In genomic region chr4:117152714-117153113, GRCm38 (mm10) we compare ENCODE assay signal across 13 mouse cellular contexts. TPM values are rescaled to one million over a fixed set of nuclear protein-coding genes. Genes with fewer than 3 reads are reported as not detected.
A peak's percentile ranks its signal among the peaks of the same experiment; 100 is the strongest.
DNase-seq lines count a peak whose midpoint lies in the region; ATAC-seq and TF ChIP-seq lines count a peak whose summit lies in the region.
"Had no signal": no experiment of that assay in that cellular context is flagged by ENCODE, and none has a peak within 500 bp of the region (broad histone marks: within the 10 kb centered on the region; RNA-seq: fewer than 3 reads in every experiment).

No protein-coding gene starts in this region.

- H3K36me3 ChIP-seq in kidney, embryonic 14.5 days (ENCODE audit: control insufficient read depth, insufficient read depth, low read length), result peaks cover 55% of the 10 kb centered on the region
- H3K36me3 ChIP-seq in MEL (ENCODE audit: control insufficient read depth in 1 of 2, insufficient read depth in 2 of 2, low read length in 2 of 2), result peaks cover 16 to 19% of the 10 kb centered on the region in 2 experiments
- H3K36me3 ChIP-seq in intestine, embryonic 14.5 days (ENCODE audit: control insufficient read depth, insufficient read depth, low read length), result peaks cover 59% of the 10 kb centered on the region
- H3K36me3 ChIP-seq in stomach, embryonic 15.5 days, result peaks cover 34% of the 10 kb centered on the region

- TF ChIP-seq POLR2A in MEL (IDR thresholded peaks at IDR 0.05; ENCODE audit: control insufficient read depth in 1 of 2, insufficient read depth in 1 of 2, low read depth in 1 of 2, low read length in 2 of 2, poor library complexity in 1 of 2), result no peak; a peak in 1 of 4 replicates

- peaks cover 38% of the 10 kb centered on the region for H3K79me2 ChIP-seq in MEL (ENCODE audit: control insufficient read depth, insufficient read depth, low read length, poor library complexity)

- WGBS in kidney, embryonic 14.5 days, result 86% methylated on average over 5 of the region's 5 CpGs
- 66% methylated on average over 5 of the region's 5 CpGs for WGBS in intestine, embryonic 14.5 days
- 58% methylated on average over 5 of the region's 5 CpGs for WGBS in stomach, embryonic 15.5 days

- H3K27me3 ChIP-seq in kidney, embryonic 14.5 days (ENCODE audit: control insufficient read depth, insufficient read depth, low read length), result no peaks in the 10 kb centered on the region
- no peaks in the 10 kb centered on the region for H3K27me3 ChIP-seq in MEL (ENCODE audit: control insufficient read depth in 1 of 2, insufficient read depth in 2 of 2, low read length in 2 of 2)
- no peaks in the 10 kb centered on the region for H3K27me3 ChIP-seq in intestine, embryonic 14.5 days (replicated peaks; ENCODE audit: control insufficient read depth, insufficient read depth, low read length)
- no peaks in the 10 kb centered on the region for H3K27me3 ChIP-seq in stomach, embryonic 15.5 days (replicated peaks)
- H3K27me3 ChIP-seq: limb, embryonic 12.5 days had no signal

- no peak for TF ChIP-seq RAD21 in MEL (IDR thresholded peaks at IDR 0.05; ENCODE audit: low read depth, low read length)

- H3K27ac ChIP-seq in kidney, embryonic 14.5 days (ENCODE audit: low read depth, low read length), result 0 out of 2 replicates have a peak overlapping the region, but pooled peaks have one; percentile 24
- peak overlapping the region; percentile 46 for H3K27ac ChIP-seq in MEL (ENCODE audit: control insufficient read depth, low read depth, low read length)
- H3K27ac ChIP-seq in intestine, embryonic 14.5 days (ENCODE audit: low read depth), result no peak overlapping the region
- no peak overlapping the region for H3K27ac ChIP-seq in stomach, embryonic 15.5 days
- H3K27ac ChIP-seq: limb, embryonic 12.5 days had no signal

- H3K9ac ChIP-seq in kidney, embryonic 14.5 days (ENCODE audit: low read depth, low read length), result no peak overlapping the region
- peak overlapping the region; percentile 99 for H3K9ac ChIP-seq in MEL (ENCODE audit: control insufficient read depth, low read depth, low read length, poor library complexity, severe bottlenecking)
- H3K9ac ChIP-seq in intestine, embryonic 14.5 days (ENCODE audit: low read length), result 0 out of 2 replicates have a peak overlapping the region, but pooled peaks have one; percentile 3
- no peak overlapping the region for H3K9ac ChIP-seq in stomach, embryonic 15.5 days
- H3K9ac ChIP-seq: limb, embryonic 12.5 days had no signal

- no peaks in the 10 kb centered on the region for H3K9me3 ChIP-seq in kidney, embryonic 14.5 days (ENCODE audit: control insufficient read depth, low read length)
- H3K9me3 ChIP-seq in MEL (replicated peaks; ENCODE audit: insufficient read depth, low read length), result no peaks in the 10 kb centered on the region
- no peaks in the 10 kb centered on the region for H3K9me3 ChIP-seq in intestine, embryonic 14.5 days (ENCODE audit: control insufficient read depth, low read length)
- no peaks in the 10 kb centered on the region for H3K9me3 ChIP-seq in stomach, embryonic 15.5 days
- H3K9me3 ChIP-seq: limb, embryonic 12.5 days had no signal

- peaks cover 18% of the 10 kb centered on the region; the same call in 1 of the 2 replicates for H3K4me1 ChIP-seq in kidney, embryonic 14.5 days (ENCODE audit: control insufficient read depth, insufficient read depth, low read length)
- H3K4me1 ChIP-seq in MEL (ENCODE audit: control insufficient read depth in 1 of 2, insufficient read depth in 2 of 2, low read length in 2 of 2), result peaks cover 0 to 18% of the 10 kb centered on the region in 2 experiments; a peak in 2 of 4 replicates
- H3K4me1 ChIP-seq in intestine, embryonic 14.5 days (replicated peaks; ENCODE audit: control insufficient read depth, insufficient read depth, low read length), result peaks cover 5% of the 10 kb centered on the region; the same call in 1 of the 2 replicates
- H3K4me1 ChIP-seq in stomach, embryonic 15.5 days, result peaks cover 22% of the 10 kb centered on the region; the same call in 1 of the 2 replicates

- H3K4me2 ChIP-seq in kidney, embryonic 14.5 days (replicated peaks; ENCODE audit: low read depth, low read length), result no peak overlapping the region; the same call in 1 of the 2 replicates
- H3K4me2 ChIP-seq in intestine, embryonic 14.5 days (ENCODE audit: low read length), result peak overlapping the region; percentile 56; the same call in 1 of the 2 replicates
- peak overlapping the region; percentile 64; the same call in 1 of the 2 replicates for H3K4me2 ChIP-seq in stomach, embryonic 15.5 days
- H3K4me2 ChIP-seq: limb, embryonic 12.5 days had no signal

- DNase-seq in kidney, postnatal 10 days, result no peak
- DNase-seq in MEL (ENCODE audit: low read depth, low spot score), result peak; percentile 48
- DNase-seq in intestine, embryonic 14.5 days (ENCODE audit: low spot score), result no peak
- no peak for DNase-seq in adrenal gland, postnatal 10 days
- DNase-seq in adrenal gland, adult (ENCODE audit: inconsistent age in 2 of 2, low spot score in 1 of 2), result no peak
- DNase-seq: adrenal gland, postnatal 14 days; cerebellum, adult 11 months; heart, adult 11 months had no signal

- TF ChIP-seq EP300 in MEL (IDR thresholded peaks at IDR 0.05; ENCODE audit: low read depth in 1 of 2, low read length in 2 of 2), result no peak

- no peak overlapping the region for H3K4me3 ChIP-seq in kidney, embryonic 14.5 days (ENCODE audit: low read length)
- H3K4me3 ChIP-seq in MEL (ENCODE audit: control insufficient read depth in 1 of 2, insufficient read depth in 1 of 2, low read depth in 2 of 2, low read length in 2 of 2), result peak overlapping the region; percentile 63 to 97
- H3K4me3 ChIP-seq in intestine, embryonic 14.5 days (ENCODE audit: low read depth, low read length), result no peak overlapping the region
- H3K4me3 ChIP-seq in stomach, embryonic 15.5 days (replicated peaks), result no peak overlapping the region
- H3K4me3 ChIP-seq: limb, embryonic 12.5 days had no signal

- TF ChIP-seq CTCF in MEL (IDR thresholded peaks at IDR 0.05 in 2 of 3, conservative IDR thresholded peaks at IDR 0.05 in 1 of 3; ENCODE audit: control insufficient read depth in 1 of 3, insufficient read depth in 1 of 3, low read depth in 2 of 3, low read length in 3 of 3, poor library complexity in 1 of 3, severe bottlenecking in 1 of 3), result no peak

- no peak for ATAC-seq in kidney, embryonic 14.5 days (ENCODE audit: low FRiP score, low TSS enrichment)
- no peak for ATAC-seq in intestine, embryonic 14.5 days (replicated peaks; ENCODE audit: low FRiP score, low TSS enrichment, low read depth)
- ATAC-seq in stomach, embryonic 15.5 days (ENCODE audit: insufficient read depth, low FRiP score, low read depth), result no peak
- ATAC-seq: inflammation-experienced regulatory T-cells, adult 6 months had no signal

TF ChIP-seq in MEL, 35 proteins besides CTCF, POLR2A, EP300 and RAD21 (continues in another document):
- TF ChIP-seq POLR2AphosphoS2 (IDR thresholded peaks at IDR 0.05; ENCODE audit: low read length) (peak; percentile 55; the same call in 1 of the 2 replicates), E2F4 (IDR thresholded peaks at IDR 0.05; ENCODE audit: borderline replicate concordance, low read depth, low read length) (no peak)

RNA-seq across cellular contexts. Expression of gene Rps8, which starts 3.3 kb away (rescaled TPM):
- 1,419 and 1,934 TPM in 2 replicates for polyA plus RNA-seq in kidney, embryonic 14.5 days (2014; fragmentation: Nextera tagmentation; extraction: Ambion mirVana)
- total RNA-seq in MEL (2012; rRNA removed), result 4,560 and 5,186 TPM in 2 replicates
- polyA plus RNA-seq in MEL (2012; ENCODE audit: insufficient read depth in 1 of 2, insufficient read length in 2 of 2, low read depth in 1 of 2, low replicate concordance in 2 of 2, missing spikeins in 1 of 2), result 1,000 to 10,000 TPM; 1,132 to 1,156 TPM
- polyA plus RNA-seq in intestine, embryonic 14.5 days (2014; fragmentation: Nextera tagmentation; extraction: Ambion mirVana), result 1,373 and 1,522 TPM in 2 replicates
- polyA plus RNA-seq in stomach, embryonic 15.5 days (2015; fragmentation: Nextera tagmentation; extraction: Ambion mirVana), result 968 and 983 TPM in 2 replicates
- 1,000 to 10,000 TPM; 1,173 to 1,206 TPM for total RNA-seq in adrenal gland, postnatal 10 days (2021)

RNA-seq across cellular contexts. Expression of gene Plk3, which starts 19.0 kb away (rescaled TPM):
- polyA plus RNA-seq in kidney, embryonic 14.5 days (2014; fragmentation: Nextera tagmentation; extraction: Ambion mirVana), result 2.4 and 2.9 TPM in 2 replicates
- total RNA-seq in MEL (2012; rRNA removed), result 4.1 and 5.3 TPM in 2 replicates
- 10 to 100 TPM in 1 of 2 experiments, not detected in 1; 13.8 TPM for polyA plus RNA-seq in MEL (2012; ENCODE audit: insufficient read depth in 1 of 2, insufficient read length in 2 of 2, low read depth in 1 of 2, low replicate concordance in 2 of 2, missing spikeins in 1 of 2)
- 3.1 and 3.7 TPM in 2 replicates for polyA plus RNA-seq in intestine, embryonic 14.5 days (2014; fragmentation: Nextera tagmentation; extraction: Ambion mirVana)
- polyA plus RNA-seq in stomach, embryonic 15.5 days (2015; fragmentation: Nextera tagmentation; extraction: Ambion mirVana), result 3.8 and 4.7 TPM in 2 replicates
- total RNA-seq in adrenal gland, postnatal 10 days (2021), result 10 to 100 TPM in 1 of 2 experiments, 1 to 10 TPM in 1; 4.2 to 13.5 TPM

RNA-seq across cellular contexts. Expression of gene Tctex1d4, which starts 26.1 kb away (rescaled TPM):
- polyA plus RNA-seq in kidney, embryonic 14.5 days (2014; fragmentation: Nextera tagmentation; extraction: Ambion mirVana), result not detected in 2 replicates
- 0.31 and 0.62 TPM in 2 replicates for total RNA-seq in MEL (2012; rRNA removed)
- polyA plus RNA-seq in MEL (2012; ENCODE audit: insufficient read depth in 1 of 2, insufficient read length in 2 of 2, low read depth in 1 of 2, low replicate concordance in 2 of 2, missing spikeins in 1 of 2), result 1 to 10 TPM in 1 of 2 experiments, not detected in 1; 1.3 TPM
- polyA plus RNA-seq in intestine, embryonic 14.5 days (2014; fragmentation: Nextera tagmentation; extraction: Ambion mirVana), result not detected in 2 replicates
- polyA plus RNA-seq in stomach, embryonic 15.5 days (2015; fragmentation: Nextera tagmentation; extraction: Ambion mirVana), result 0.24 TPM in 1 of 2 replicates, not detected in the other
- not detected for total RNA-seq in adrenal gland, postnatal 10 days (2021)
- total RNA-seq: adrenal gland, postnatal 14 days; megakaryocyte progenitor cell, adult 5-6 weeks had no signal
- polyA plus RNA-seq: limb, embryonic 12.5 days had no signal

RNA-seq across cellular contexts. Expression of gene Btbd19, which starts 27.2 kb away (rescaled TPM):
- 6.2 TPM in 2 replicates for polyA plus RNA-seq in kidney, embryonic 14.5 days (2014; fragmentation: Nextera tagmentation; extraction: Ambion mirVana)
- 12.1 and 13.6 TPM in 2 replicates for total RNA-seq in MEL (2012; rRNA removed)
- polyA plus RNA-seq in MEL (2012; ENCODE audit: insufficient read depth in 1 of 2, insufficient read length in 2 of 2, low read depth in 1 of 2, low replicate concordance in 2 of 2, missing spikeins in 1 of 2), result 10 to 100 TPM in 1 of 2 experiments, not detected in 1; 22.6 TPM
- polyA plus RNA-seq in intestine, embryonic 14.5 days (2014; fragmentation: Nextera tagmentation; extraction: Ambion mirVana), result 6.6 and 7.2 TPM in 2 replicates
- polyA plus RNA-seq in stomach, embryonic 15.5 days (2015; fragmentation: Nextera tagmentation; extraction: Ambion mirVana), result 6.7 and 7.6 TPM in 2 replicates
- 1 to 10 TPM; 6.0 to 6.4 TPM for total RNA-seq in adrenal gland, postnatal 10 days (2021)

RNA-seq across cellular contexts. Expression of gene Kif2c, which starts 29.7 kb away (rescaled TPM):
- polyA plus RNA-seq in kidney, embryonic 14.5 days (2014; fragmentation: Nextera tagmentation; extraction: Ambion mirVana), result 63.8 and 74.6 TPM in 2 replicates
- 32.6 and 36.7 TPM in 2 replicates for total RNA-seq in MEL (2012; rRNA removed)
- polyA plus RNA-seq in MEL (2012; ENCODE audit: insufficient read depth in 1 of 2, insufficient read length in 2 of 2, low read depth in 1 of 2, low replicate concordance in 2 of 2, missing spikeins in 1 of 2), result 10 to 100 TPM in 1 of 2 experiments, not detected in 1; 45.1 TPM
- 53.4 and 59.0 TPM in 2 replicates for polyA plus RNA-seq in intestine, embryonic 14.5 days (2014; fragmentation: Nextera tagmentation; extraction: Ambion mirVana)
- polyA plus RNA-seq in stomach, embryonic 15.5 days (2015; fragmentation: Nextera tagmentation; extraction: Ambion mirVana), result 40.4 and 47.7 TPM in 2 replicates
- 1 to 10 TPM; 6.9 to 9.6 TPM for total RNA-seq in adrenal gland, postnatal 10 days (2021)

Comparison
In these comparisons a context has a peak if more than half of its experiments do, and no peak if none do; other contexts are left out.
1. H3K27ac ChIP-seq: peak in kidney, embryonic 14.5 days (single experiment) and MEL (single experiment); none in intestine, embryonic 14.5 days (single experiment) and stomach, embryonic 15.5 days (single experiment).
2. H3K4me3 ChIP-seq: peak in MEL (2 of 2); none in kidney, embryonic 14.5 days (single experiment), intestine, embryonic 14.5 days (single experiment) and stomach, embryonic 15.5 days (single experiment).
3. H3K9ac ChIP-seq: peak in MEL (single experiment) and intestine, embryonic 14.5 days (single experiment); none in kidney, embryonic 14.5 days (single experiment) and stomach, embryonic 15.5 days (single experiment).